Mouse (Mus musculus): ENCODE data around the gene Alkbh2. TPM values are rescaled to one million over a fixed set of nuclear protein-coding genes. Genes with fewer than 3 reads are reported as not detected.

Gene Alkbh2
- 13.5 and 13.8 TPM in 2 replicates for polyA plus RNA-seq (2014; fragmentation: Nextera tagmentation; extraction: Ambion mirVana)

GRCm38 (mm10) chr5:114127374-114128349 lies at the start of gene Alkbh2:
Alkbh2 (minus strand) TSS chr5:114128218.
- peak within 1 kb of the TSS; percentile 71 for H3K9ac ChIP-seq (replicated peaks; ENCODE audit: low read length)
- under 1% methylated on average over 68 of the region's 69 CpGs for WGBS
- no peaks in the 10 kb centered on the region for H3K27me3 ChIP-seq (ENCODE audit: control insufficient read depth, insufficient read depth, low read length)
- H3K4me3 ChIP-seq (ENCODE audit: low read depth, low read length) = peak within 1 kb of the TSS; percentile 53
- 0 out of 2 replicates have a peak, but pooled peaks have one; percentile 15 for ATAC-seq (replicated peaks; ENCODE audit: insufficient number of reproducible peaks, low FRiP score, low TSS enrichment, low read depth)
- H3K36me3 ChIP-seq (replicated peaks; ENCODE audit: control insufficient read depth, insufficient read depth, low read depth, low read length) = no peaks in the 10 kb centered on the region; the same call in 1 of the 2 replicates
- no peaks in the 10 kb centered on the region for H3K9me3 ChIP-seq (replicated peaks; ENCODE audit: control insufficient read depth, low read length)
- no peaks in the 10 kb centered on the region for H3K4me1 ChIP-seq (ENCODE audit: control insufficient read depth, insufficient read depth, low read length)
- peak within 1 kb of the TSS; percentile 76 for H3K27ac ChIP-seq (replicated peaks; ENCODE audit: low read depth, low read length)
- peak; percentile 91 for DNase-seq (ENCODE audit: low spot score)
- peak within 1 kb of the TSS; percentile 97 for H3K4me2 ChIP-seq (ENCODE audit: low read depth, low read length)

GRCm38 (mm10) chr5:114176548-114177400 lies 48.8 kb upstream of the Alkbh2 start:
- 57% methylated on average over 8 of the region's 8 CpGs for WGBS
- Histone ChIP-seq H3K9ac (replicated peaks; ENCODE audit: low read length) (no peak overlapping the region; the same call in 1 of the 2 replicates), H3K4me1 (ENCODE audit: control insufficient read depth, insufficient read depth, low read length) (no peaks in the 10 kb centered on the region), H3K27me3 (ENCODE audit: control insufficient read depth, insufficient read depth, low read length) (no peaks in the 10 kb centered on the region), H3K27ac (replicated peaks; ENCODE audit: low read depth, low read length) (no peak overlapping the region), H3K4me2 (ENCODE audit: low read depth, low read length) (peak overlapping the region; percentile 64), H3K9me3 (replicated peaks; ENCODE audit: control insufficient read depth, low read length) (no peaks in the 10 kb centered on the region), H3K4me3 (ENCODE audit: low read depth, low read length) (no peak overlapping the region), H3K36me3 (replicated peaks; ENCODE audit: control insufficient read depth, insufficient read depth, low read depth, low read length) (no peaks in the 10 kb centered on the region)
- no peak for ATAC-seq (replicated peaks; ENCODE audit: insufficient number of reproducible peaks, low FRiP score, low TSS enrichment, low read depth)
- DNase-seq (ENCODE audit: low spot score) = no peak

- H3K27me3 ChIP-seq (ENCODE audit: control insufficient read depth, insufficient read depth, low read length) = no peaks in the 10 kb centered on the region
- under 1% methylated on average over 26 of the region's 26 CpGs for WGBS
- no peaks in the 10 kb centered on the region for H3K9me3 ChIP-seq (replicated peaks; ENCODE audit: control insufficient read depth, low read length)
- H3K9ac ChIP-seq (replicated peaks; ENCODE audit: low read length) = peak overlapping the region; percentile 29; the same call in 1 of the 2 replicates
- ATAC-seq (replicated peaks; ENCODE audit: insufficient number of reproducible peaks, low FRiP score, low TSS enrichment, low read depth) (peak; percentile 84), DNase-seq (ENCODE audit: low spot score) (peak; percentile 92)
- H3K27ac ChIP-seq (replicated peaks; ENCODE audit: low read depth, low read length) = no peak overlapping the region
- no peaks in the 10 kb centered on the region for H3K4me1 ChIP-seq (ENCODE audit: control insufficient read depth, insufficient read depth, low read length)
- peak overlapping the region; percentile 30 for H3K4me3 ChIP-seq (ENCODE audit: low read depth, low read length)
- peak overlapping the region; percentile 64 for H3K4me2 ChIP-seq (ENCODE audit: low read depth, low read length)
- no peaks in the 10 kb centered on the region for H3K36me3 ChIP-seq (replicated peaks; ENCODE audit: control insufficient read depth, insufficient read depth, low read depth, low read length)
Measured at GRCm38 (mm10) chr5:114175596-114176171, 47.7 kb upstream of the Alkbh2 start.

GRCm38 (mm10) chr5:114174639-114175038 lies 46.6 kb upstream of the Alkbh2 start:
- no peak overlapping the region for H3K4me3 ChIP-seq (ENCODE audit: low read depth, low read length)
- H3K27ac ChIP-seq (replicated peaks; ENCODE audit: low read depth, low read length) = no peak overlapping the region
- no peaks in the 10 kb centered on the region for H3K9me3 ChIP-seq (replicated peaks; ENCODE audit: control insufficient read depth, low read length)
- no peak overlapping the region for H3K9ac ChIP-seq (replicated peaks; ENCODE audit: low read length)
- no peaks in the 10 kb centered on the region for H3K4me1 ChIP-seq (ENCODE audit: control insufficient read depth, insufficient read depth, low read length)
- H3K36me3 ChIP-seq (replicated peaks; ENCODE audit: control insufficient read depth, insufficient read depth, low read depth, low read length) = no peaks in the 10 kb centered on the region
- no peak for ATAC-seq (replicated peaks; ENCODE audit: insufficient number of reproducible peaks, low FRiP score, low TSS enrichment, low read depth)
- H3K4me2 ChIP-seq (ENCODE audit: low read depth, low read length) = 0 out of 2 replicates have a peak overlapping the region, but pooled peaks have one; percentile 11
- 14% methylated on average over 16 of the region's 16 CpGs for WGBS
- DNase-seq (ENCODE audit: low spot score) = peak; percentile 81
- H3K27me3 ChIP-seq (ENCODE audit: control insufficient read depth, insufficient read depth, low read length) = no peaks in the 10 kb centered on the region

GRCm38 (mm10) chr5:114173877-114174581 lies 46.0 kb upstream of the Alkbh2 start:
- 33% methylated on average over 16 of the region's 16 CpGs for WGBS
- no peak overlapping the region for H3K27ac ChIP-seq (replicated peaks; ENCODE audit: low read depth, low read length)
- ATAC-seq (replicated peaks; ENCODE audit: insufficient number of reproducible peaks, low FRiP score, low TSS enrichment, low read depth) = no peak
- no peaks in the 10 kb centered on the region for H3K36me3 ChIP-seq (replicated peaks; ENCODE audit: control insufficient read depth, insufficient read depth, low read depth, low read length)
- H3K27me3 ChIP-seq (ENCODE audit: control insufficient read depth, insufficient read depth, low read length) = no peaks in the 10 kb centered on the region
- H3K9ac ChIP-seq (replicated peaks; ENCODE audit: low read length) = no peak overlapping the region
- H3K9me3 ChIP-seq (replicated peaks; ENCODE audit: control insufficient read depth, low read length) = no peaks in the 10 kb centered on the region
- DNase-seq (ENCODE audit: low spot score) = no peak
- no peak overlapping the region for H3K4me2 ChIP-seq (ENCODE audit: low read depth, low read length)
- no peak overlapping the region for H3K4me3 ChIP-seq (ENCODE audit: low read depth, low read length)
- no peaks in the 10 kb centered on the region for H3K4me1 ChIP-seq (ENCODE audit: control insufficient read depth, insufficient read depth, low read length)

- H3K4me3 ChIP-seq (ENCODE audit: low read depth, low read length) = no peak overlapping the region
- H3K4me2 ChIP-seq (ENCODE audit: low read depth, low read length) = no peak overlapping the region
- no peaks in the 10 kb centered on the region for H3K4me1 ChIP-seq (ENCODE audit: control insufficient read depth, insufficient read depth, low read length)
- no peak for ATAC-seq (replicated peaks; ENCODE audit: insufficient number of reproducible peaks, low FRiP score, low TSS enrichment, low read depth)
- H3K27ac ChIP-seq (replicated peaks; ENCODE audit: low read depth, low read length) = no peak overlapping the region
- no peaks in the 10 kb centered on the region for H3K9me3 ChIP-seq (replicated peaks; ENCODE audit: control insufficient read depth, low read length)
- no peak overlapping the region for H3K9ac ChIP-seq (replicated peaks; ENCODE audit: low read length)
- no peaks in the 10 kb centered on the region for H3K36me3 ChIP-seq (replicated peaks; ENCODE audit: control insufficient read depth, insufficient read depth, low read depth, low read length)
- no peaks in the 10 kb centered on the region for H3K27me3 ChIP-seq (ENCODE audit: control insufficient read depth, insufficient read depth, low read length)
- 68% methylated on average over 7 of the region's 7 CpGs for WGBS
- DNase-seq (ENCODE audit: low spot score) = no peak
Measured at GRCm38 (mm10) chr5:114173458-114173857, 45.4 kb upstream of the Alkbh2 start.

GRCm38 (mm10) chr5:114172936-114173335 lies 44.9 kb upstream of the Alkbh2 start:
- no peak overlapping the region for H3K4me3 ChIP-seq (ENCODE audit: low read depth, low read length)
- H3K9ac ChIP-seq (replicated peaks; ENCODE audit: low read length) = no peak overlapping the region
- H3K36me3 ChIP-seq (replicated peaks; ENCODE audit: control insufficient read depth, insufficient read depth, low read depth, low read length) = no peaks in the 10 kb centered on the region
- H3K27ac ChIP-seq (replicated peaks; ENCODE audit: low read depth, low read length) = no peak overlapping the region
- H3K27me3 ChIP-seq (ENCODE audit: control insufficient read depth, insufficient read depth, low read length) = no peaks in the 10 kb centered on the region
- ATAC-seq (replicated peaks; ENCODE audit: insufficient number of reproducible peaks, low FRiP score, low TSS enrichment, low read depth) (no peak), DNase-seq (ENCODE audit: low spot score) (no peak)
- H3K9me3 ChIP-seq (replicated peaks; ENCODE audit: control insufficient read depth, low read length) = no peaks in the 10 kb centered on the region
- no peak overlapping the region for H3K4me2 ChIP-seq (ENCODE audit: low read depth, low read length)
- H3K4me1 ChIP-seq (ENCODE audit: control insufficient read depth, insufficient read depth, low read length) = no peaks in the 10 kb centered on the region
- WGBS = 94% methylated on average over 3 of the region's 3 CpGs
